Mouse (Mus musculus) bone marrow macrophage, adult 2 months (primary cell): ENCODE measurements around the gene Cmtm4. TPM values are rescaled to one million over a fixed set of nuclear protein-coding genes. Genes with fewer than 3 reads are reported as not detected.
"Not testable (repeated sequence)": the region's sequence is repeated elsewhere in the genome, so short reads cannot be mapped to it uniquely, and the experiment has no call there.

Source experiments
- H3K27ac ChIP-seq: 2 replicates; pipeline ENCODE4 v1.5.1; 2012; ENCODE audit warnings: low read depth, low read length; ENCODE audit not compliant: insufficient read depth
- H3K4me1 ChIP-seq: 2 replicates; pipeline ENCODE4 v1.6.1; 2012; ENCODE audit warnings: low read length; ENCODE audit not compliant: control insufficient read depth, insufficient read depth
- H3K4me3 ChIP-seq: 2 replicates; pipeline ENCODE4 v1.5.1; 2012; ENCODE audit warnings: mild to moderate bottlenecking, low read length, moderate library complexity; ENCODE audit not compliant: insufficient read depth
- CTCF ChIP-seq: IDR thresholded peaks from 2 replicates; pipeline ENCODE4 v1.5.1; 2012; ENCODE audit warnings: low read depth, mild to moderate bottlenecking, low read length, moderate library complexity
- POLR2A ChIP-seq: IDR thresholded peaks from 2 replicates; pipeline ENCODE4 v1.6.1; 2012; ENCODE audit warnings: mild to moderate bottlenecking, low read depth, low read length, borderline replicate concordance
- polyA plus RNA-seq: library from polyadenylated mRNA; stranded (reverse); fragments of >200 nt; gene quantifications from 2 replicates; pipeline ENCODE4 v1.2.4, GENCODE M21; 2012; ENCODE audit not compliant: missing spikeins, insufficient read depth, insufficient read length

Gene Cmtm4
- polyA plus RNA-seq, 1 experiment: 12.3 TPM

- TF ChIP-seq POLR2A: no peak
- no peak for TF ChIP-seq CTCF
- Histone ChIP-seq H3K27ac (peak overlapping the region; percentile 90), H3K4me3 (no peak overlapping the region), H3K4me1 (peaks cover 15% of the 10 kb centered on the region)
Measured at GRCm38 (mm10) chr8:104332665-104333631, 62.7 kb downstream of the Cmtm4 start.

- H3K4me1 ChIP-seq, H3K4me3 ChIP-seq, H3K27ac ChIP-seq: not testable (repeated sequence)
Measured at GRCm38 (mm10) chr8:104321930-104322329, 73.7 kb downstream of the Cmtm4 start, which contains the start of gene Cmtm2b. Gene Cmtm2b, plus strand, starts transcription at chr8:104322230.

- H3K4me1 ChIP-seq, H3K4me3 ChIP-seq, H3K27ac ChIP-seq: not testable (repeated sequence)
Measured at GRCm38 (mm10) chr8:104321267-104321666, 74.3 kb downstream of the Cmtm4 start, which contains the start of gene Gm11020. Gene Gm11020, plus strand, starts transcription at chr8:104321567.

- Histone ChIP-seq H3K4me1 (peaks cover 2% of the 10 kb centered on the region), H3K27ac (no peak overlapping the region)
Measured at GRCm38 (mm10) chr8:104313311-104313710, 82.3 kb downstream of the Cmtm4 start.

GRCm38 (mm10) chr8:104312023-104312422, 83.6 kb downstream of the Cmtm4 start:
- not testable (repeated sequence) for H3K27ac ChIP-seq, H3K4me3 ChIP-seq, H3K4me1 ChIP-seq

More at GRCm38 (mm10) chr8:104313311-104313710, 82.3 kb downstream of the Cmtm4 start:
- no peak for TF ChIP-seq CTCF
- TF ChIP-seq POLR2A: no peak
- H3K4me3 ChIP-seq: no peak overlapping the region

- not testable (repeated sequence) for H3K4me1 ChIP-seq, H3K27ac ChIP-seq, H3K4me3 ChIP-seq
Measured at GRCm38 (mm10) chr8:104309441-104310155, 86.0 kb downstream of the Cmtm4 start, which contains the start of the genes Gm45711 and Cmtm1. Gene Gm45711, minus strand, starts transcription at chr8:104310081. Gene Cmtm1, minus strand, starts transcription at chr8:104310145.

- H3K4me1 ChIP-seq, H3K4me3 ChIP-seq, H3K27ac ChIP-seq: not testable (repeated sequence)
Measured at GRCm38 (mm10) chr8:104308341-104308740, 87.3 kb downstream of the Cmtm4 start.

GRCm38 (mm10) chr8:104304962-104305361, 90.6 kb downstream of the Cmtm4 start:
- TF ChIP-seq CTCF (no peak), POLR2A (no peak)
- H3K4me3 ChIP-seq: no peak overlapping the region
- peaks cover 3% of the 10 kb centered on the region for H3K4me1 ChIP-seq
- no peak overlapping the region for H3K27ac ChIP-seq

- H3K4me1 ChIP-seq, H3K4me3 ChIP-seq, H3K27ac ChIP-seq: not testable (repeated sequence)
Measured at GRCm38 (mm10) chr8:104302536-104302935, 93.1 kb downstream of the Cmtm4 start.

- not testable (repeated sequence) for H3K4me3 ChIP-seq, H3K27ac ChIP-seq, H3K4me1 ChIP-seq
Measured at GRCm38 (mm10) chr8:104301577-104301976, 94.0 kb downstream of the Cmtm4 start.

Other genes with a start within 250 kb of the Cmtm4 start
- gene Bean1, start 225.4 kb downstream of the Cmtm4 start, polyA plus RNA-seq: 0.25 TPM in 1 of 2 replicates, not detected in the other
- gene Tk2, start 147.2 kb downstream of the Cmtm4 start, polyA plus RNA-seq: 52.1 and 58.4 TPM in 2 replicates
- 63.5 and 67.8 TPM in 2 replicates for gene Cklf, start 144.9 kb downstream of the Cmtm4 start, polyA plus RNA-seq
- not detected in 2 replicates for gene Cmtm2a, start 102.6 kb downstream of the Cmtm4 start, polyA plus RNA-seq
- gene Gm45711, start 85.7 kb downstream of the Cmtm4 start, polyA plus RNA-seq: not detected in 2 replicates
- gene Cmtm1, start 85.7 kb downstream of the Cmtm4 start, polyA plus RNA-seq: not detected in 2 replicates
- gene Gm11020, start 74.2 kb downstream of the Cmtm4 start, polyA plus RNA-seq: not detected in 2 replicates
- not detected in 2 replicates for gene Cmtm2b, start 73.6 kb downstream of the Cmtm4 start, polyA plus RNA-seq
- 227 and 236 TPM in 2 replicates for gene Cmtm3, start 56.4 kb downstream of the Cmtm4 start, polyA plus RNA-seq
- gene Dync1li2, start 47.2 kb upstream of the Cmtm4 start, polyA plus RNA-seq: 60.7 and 65.3 TPM in 2 replicates
- gene Terb1, start 114.1 kb upstream of the Cmtm4 start, polyA plus RNA-seq: not detected in 2 replicates
- gene Nae1, start 138.8 kb upstream of the Cmtm4 start, polyA plus RNA-seq: 39.6 and 41.0 TPM in 2 replicates
- 0.72 and 1.7 TPM in 2 replicates for gene Car7, start 138.9 kb upstream of the Cmtm4 start, polyA plus RNA-seq
- 8.0 and 9.1 TPM in 2 replicates for gene Pdp2, start 195.6 kb upstream of the Cmtm4 start, polyA plus RNA-seq
- gene Cdh16, start 228.6 kb upstream of the Cmtm4 start, polyA plus RNA-seq: not detected in 2 replicates
- 22.5 and 23.8 TPM in 2 replicates for gene Rrad, start 235.5 kb upstream of the Cmtm4 start, polyA plus RNA-seq
- 48.9 and 50.7 TPM in 2 replicates for gene Ciao2b, start 246.2 kb upstream of the Cmtm4 start, polyA plus RNA-seq